Mouse (Mus musculus) kidney, postnatal 25 days (tissue): ENCODE results near the gene Miga2.
A peak's percentile ranks its signal among the peaks of the same experiment; 100 is the strongest.

ENCODE experiments used
- DNase-seq, 2 experiments: peaks; one replicate each; pipeline ENCODE4 v3.0.0; 2021; ENCODE audit warnings: mixed read lengths in 2 of 2

Miga2 gene

GRCm38 (mm10) chr2:30421432-30421831, 57.4 kb downstream of the Miga2 start:
- no peak for DNase-seq

GRCm38 (mm10) chr2:30429156-30429555, 65.1 kb downstream of the Miga2 start:
- peak in 1 of 2 experiments; percentile 60 for DNase-seq
